Mouse (Mus musculus) intestine, postnatal 0 days (tissue): Measurements from ENCODE around the gene Zfp719. TPM values are rescaled to one million over a fixed set of nuclear protein-coding genes. Genes with fewer than 3 reads are reported as not detected.

Source experiments
- ATAC-seq: fragments of 200-750 bp; cut with Nextera tagmentation; 2 replicates; pipeline ENCODE4 v1.8.0; 2017; ENCODE audit warnings: mild to moderate bottlenecking, moderate TSS enrichment, moderate library complexity
- H3K27ac ChIP-seq: fragments of 300-500 bp; sonication (generic); 2 replicates; pipeline ENCODE4 v1.5.1; 2014; ENCODE audit warnings: mild to moderate bottlenecking, low read depth, low read length, moderate library complexity
- H3K27me3 ChIP-seq: fragments of 300-500 bp; sonication (generic); replicated peaks from 2 replicates; pipeline ENCODE4 v1.6.1; 2014; ENCODE audit warnings: low read length, mixed read lengths; ENCODE audit not compliant: control insufficient read depth, insufficient read depth
- H3K36me3 ChIP-seq: fragments of 300-500 bp; sonication (generic); 2 replicates; pipeline ENCODE4 v1.6.1; 2014; ENCODE audit warnings: mild to moderate bottlenecking, moderate library complexity; ENCODE audit not compliant: control insufficient read depth, insufficient read depth
- H3K4me1 ChIP-seq: fragments of 300-500 bp; sonication (generic); replicated peaks from 2 replicates; pipeline ENCODE4 v1.6.1; 2014; ENCODE audit warnings: antibody characterized with exemption, low read length, mixed read lengths; ENCODE audit not compliant: control insufficient read depth, insufficient read depth
- H3K4me2 ChIP-seq: fragments of 300-500 bp; sonication (generic); replicated peaks from 2 replicates; pipeline ENCODE4 v1.6.1; 2014; ENCODE audit warnings: low read depth, mild to moderate bottlenecking, moderate library complexity
- H3K4me3 ChIP-seq: fragments of 300-500 bp; sonication (generic); 2 replicates; pipeline ENCODE4 v1.5.1; 2014; ENCODE audit warnings: low read depth, low read length
- H3K9ac ChIP-seq: fragments of 300-500 bp; sonication (generic); 2 replicates; pipeline ENCODE4 v1.6.1; 2014; ENCODE audit warnings: mild to moderate bottlenecking, low read depth, low read length
- H3K9me3 ChIP-seq: fragments of 300-500 bp; sonication (generic); 2 replicates; pipeline ENCODE4 v1.6.1; 2016; ENCODE audit warnings: mixed run types; ENCODE audit not compliant: control insufficient read depth
- CTCF ChIP-seq: sonication (generic); IDR thresholded peaks from 2 replicates; pipeline ENCODE4 v1.5.1; 2016; ENCODE audit warnings: low read depth, mild to moderate bottlenecking, control low read depth, antibody characterized with exemption, moderate library complexity
- WGBS: fragments of 180-500 bp; shearing (Covaris S2); extraction: QIAGEN DNeasy Blood & Tissue Kit; methylation state at CpG from one replicate; pipeline ENCODE4 v1.1.7; 2014; 5-methylcytosine and 5-hydroxymethylcytosine counted together
- polyA plus RNA-seq: library from polyadenylated mRNA; unstranded; fragments of >200 nt; fragmentation: Nextera tagmentation; extraction: Ambion mirVana; gene quantifications from 2 replicates; pipeline ENCODE4 v1.2.1, GENCODE M21; 2015

The Zfp719 gene
- polyA plus RNA-seq, result 3.5 and 3.6 TPM in 2 replicates

GRCm38 (mm10) chr7:43579440-43580171, at the start of gene Zfp719:
Zfp719 (plus strand) TSS chr7:43579610.
- under 1% methylated on average over 37 of the region's 37 CpGs for WGBS
- peak within 1 kb of the TSS; percentile 78 for H3K4me3 ChIP-seq
- TF ChIP-seq CTCF, result no peak
- no peaks in the 10 kb centered on the region for H3K9me3 ChIP-seq
- peaks cover 13% of the 10 kb centered on the region for H3K36me3 ChIP-seq
- no peaks in the 10 kb centered on the region for H3K27me3 ChIP-seq
- peak; percentile 98 for ATAC-seq
- H3K4me2 ChIP-seq, result peak within 1 kb of the TSS; percentile 78
- H3K9ac ChIP-seq, result peak within 1 kb of the TSS; percentile 71
- H3K27ac ChIP-seq, result peak within 1 kb of the TSS; percentile 82
- H3K4me1 ChIP-seq, result no peaks in the 10 kb centered on the region; the same call in 1 of the 2 replicates

GRCm38 (mm10) chr7:43530216-43530785, 49.1 kb upstream of the Zfp719 start:
- TF ChIP-seq CTCF, result no peak
- 67% methylated on average over 8 of the region's 8 CpGs for WGBS
- Histone ChIP-seq H3K4me3 (no peak overlapping the region), H3K36me3 (no peaks in the 10 kb centered on the region), H3K9ac (no peak overlapping the region), H3K9me3 (no peaks in the 10 kb centered on the region), H3K27ac (no peak overlapping the region), H3K4me2 (no peak overlapping the region), H3K4me1 (no peaks in the 10 kb centered on the region), H3K27me3 (no peaks in the 10 kb centered on the region)
- no peak for ATAC-seq

- Histone ChIP-seq H3K9ac (no peak overlapping the region), H3K27me3 (no peaks in the 10 kb centered on the region), H3K36me3 (no peaks in the 10 kb centered on the region), H3K9me3 (no peaks in the 10 kb centered on the region), H3K4me2 (no peak overlapping the region), H3K4me1 (no peaks in the 10 kb centered on the region), H3K4me3 (no peak overlapping the region), H3K27ac (no peak overlapping the region)
- WGBS, result 81% methylated on average over 9 of the region's 9 CpGs
- TF ChIP-seq CTCF, result no peak
- no peak for ATAC-seq
Measured at GRCm38 (mm10) chr7:43532936-43533505, 46.4 kb upstream of the Zfp719 start.

- no peak overlapping the region for H3K4me3 ChIP-seq
- no peaks in the 10 kb centered on the region for H3K9me3 ChIP-seq
- ATAC-seq, result no peak
- no peaks in the 10 kb centered on the region for H3K27me3 ChIP-seq
- no peaks in the 10 kb centered on the region for H3K4me1 ChIP-seq
- H3K27ac ChIP-seq, result no peak overlapping the region
- WGBS, result 64% methylated on average over 4 of the region's 4 CpGs
- no peaks in the 10 kb centered on the region for H3K36me3 ChIP-seq
- H3K9ac ChIP-seq, result no peak overlapping the region
- no peak for TF ChIP-seq CTCF
- no peak overlapping the region for H3K4me2 ChIP-seq
Measured at GRCm38 (mm10) chr7:43538524-43538923, 40.9 kb upstream of the Zfp719 start.

- no peak within 1 kb of the TSS for H3K4me3 ChIP-seq
- no peak within 1 kb of the TSS for H3K4me2 ChIP-seq
- H3K9me3 ChIP-seq, result no peaks in the 10 kb centered on the region
- TF ChIP-seq CTCF, result no peak
- H3K27me3 ChIP-seq, result no peaks in the 10 kb centered on the region
- H3K4me1 ChIP-seq, result no peaks in the 10 kb centered on the region
- H3K9ac ChIP-seq, result no peak within 1 kb of the TSS
- ATAC-seq, result no peak
- H3K27ac ChIP-seq, result no peak within 1 kb of the TSS
- H3K36me3 ChIP-seq, result no peaks in the 10 kb centered on the region
- 77% methylated on average over 7 of the region's 7 CpGs for WGBS
Measured at GRCm38 (mm10) chr7:43544225-43544977, 35.0 kb upstream of the Zfp719 start, which contains the start of gene Cd33. Cd33 (minus strand) TSS chr7:43544428.
